Mouse (Mus musculus) hindbrain, embryonic 16.5 days (tissue): ENCODE measurements around the gene Mthfd1l. TPM values are rescaled to one million over a fixed set of nuclear protein-coding genes. Genes with fewer than 3 reads are reported as not detected.

ENCODE experiments used
- ATAC-seq: fragments of 200-750 bp; cut with Nextera tagmentation; 2 replicates; pipeline ENCODE4 v1.8.0; 2017; ENCODE audit warnings: moderate TSS enrichment, moderate library complexity
- H3K27ac ChIP-seq: fragments of 300-500 bp; sonication (generic); 2 replicates; pipeline ENCODE4 v1.5.1; 2014; ENCODE audit warnings: low read depth, mild to moderate bottlenecking, control low read depth, low read length, moderate library complexity
- H3K27me3 ChIP-seq: fragments of 300-500 bp; sonication (generic); replicated peaks from 2 replicates; pipeline ENCODE4 v1.6.1; 2014; ENCODE audit warnings: low read length; ENCODE audit not compliant: control insufficient read depth, insufficient read depth
- H3K36me3 ChIP-seq: fragments of 300-500 bp; sonication (generic); 2 replicates; pipeline ENCODE4 v1.6.1; 2014; ENCODE audit warnings: mild to moderate bottlenecking, low read length, moderate library complexity, mixed read lengths; ENCODE audit not compliant: control insufficient read depth, insufficient read depth
- H3K4me1 ChIP-seq: fragments of 300-500 bp; sonication (generic); 2 replicates; pipeline ENCODE4 v1.6.1; 2014; ENCODE audit warnings: low read depth, low read length; ENCODE audit not compliant: control insufficient read depth, insufficient read depth
- H3K4me2 ChIP-seq: fragments of 300-500 bp; sonication (generic); 2 replicates; pipeline ENCODE4 v1.6.1; 2014; ENCODE audit warnings: mild to moderate bottlenecking, low read length, control low read depth, moderate library complexity
- H3K4me3 ChIP-seq: fragments of 300-500 bp; sonication (generic); 2 replicates; pipeline ENCODE4 v1.5.1; 2014; ENCODE audit warnings: mild to moderate bottlenecking, low read length, control low read depth, moderate library complexity
- H3K9ac ChIP-seq: fragments of 300-500 bp; sonication (generic); 2 replicates; pipeline ENCODE4 v1.6.1; 2014; ENCODE audit warnings: low read depth, mild to moderate bottlenecking, control low read depth, low read length, moderate library complexity
- H3K9me3 ChIP-seq: fragments of 300-500 bp; sonication (generic); 2 replicates; pipeline ENCODE4 v1.6.1; 2014; ENCODE audit warnings: mild to moderate bottlenecking, low read length, moderate library complexity; ENCODE audit not compliant: control insufficient read depth
- WGBS: fragments of 180-500 bp; shearing (Covaris S2); extraction: QIAGEN DNeasy Blood & Tissue Kit; methylation state at CpG from one replicate; pipeline ENCODE4 v1.1.7; 2014; 5-methylcytosine and 5-hydroxymethylcytosine counted together
- polyA plus RNA-seq: library from polyadenylated mRNA; unstranded; fragments of >200 nt; fragmentation: Nextera tagmentation; extraction: Ambion mirVana; gene quantifications from 2 replicates; pipeline ENCODE4 v1.2.1, GENCODE M21; 2015

Gene Mthfd1l
- polyA plus RNA-seq, 1 experiment from 2014 or later = 7.2 TPM

DNA sequence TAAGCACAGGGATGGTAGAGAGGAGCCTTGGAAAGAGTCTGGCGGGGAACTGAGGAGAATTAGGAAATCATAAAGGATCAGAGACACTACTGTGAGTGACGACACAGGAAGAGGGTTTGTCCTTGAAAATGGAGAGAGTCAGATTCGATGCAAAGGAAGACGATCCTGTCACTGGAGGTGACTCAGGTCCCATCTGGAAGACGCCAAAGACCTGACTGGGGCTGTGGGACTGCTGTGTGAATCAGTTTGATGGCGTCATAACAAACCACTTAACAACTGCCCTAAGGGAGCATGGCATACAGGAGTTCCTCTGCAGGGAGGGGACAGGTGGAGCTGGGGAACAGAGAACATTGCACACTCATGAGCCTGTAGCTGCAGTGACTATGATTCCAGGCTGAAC, 30.6 kb upstream of the Mthfd1l start:
- Histone ChIP-seq H3K27ac (no peak overlapping the region), H3K36me3 (no peaks in the 10 kb centered on the region; the same call in 1 of the 2 replicates), H3K9me3 (no peaks in the 10 kb centered on the region), H3K4me3 (no peak overlapping the region), H3K4me2 (no peak overlapping the region), H3K27me3 (no peaks in the 10 kb centered on the region), H3K4me1 (no peaks in the 10 kb centered on the region), H3K9ac (no peak overlapping the region)
- 75% methylated on average over 6 of the region's 6 CpGs for WGBS
- ATAC-seq = no peak

DNA sequence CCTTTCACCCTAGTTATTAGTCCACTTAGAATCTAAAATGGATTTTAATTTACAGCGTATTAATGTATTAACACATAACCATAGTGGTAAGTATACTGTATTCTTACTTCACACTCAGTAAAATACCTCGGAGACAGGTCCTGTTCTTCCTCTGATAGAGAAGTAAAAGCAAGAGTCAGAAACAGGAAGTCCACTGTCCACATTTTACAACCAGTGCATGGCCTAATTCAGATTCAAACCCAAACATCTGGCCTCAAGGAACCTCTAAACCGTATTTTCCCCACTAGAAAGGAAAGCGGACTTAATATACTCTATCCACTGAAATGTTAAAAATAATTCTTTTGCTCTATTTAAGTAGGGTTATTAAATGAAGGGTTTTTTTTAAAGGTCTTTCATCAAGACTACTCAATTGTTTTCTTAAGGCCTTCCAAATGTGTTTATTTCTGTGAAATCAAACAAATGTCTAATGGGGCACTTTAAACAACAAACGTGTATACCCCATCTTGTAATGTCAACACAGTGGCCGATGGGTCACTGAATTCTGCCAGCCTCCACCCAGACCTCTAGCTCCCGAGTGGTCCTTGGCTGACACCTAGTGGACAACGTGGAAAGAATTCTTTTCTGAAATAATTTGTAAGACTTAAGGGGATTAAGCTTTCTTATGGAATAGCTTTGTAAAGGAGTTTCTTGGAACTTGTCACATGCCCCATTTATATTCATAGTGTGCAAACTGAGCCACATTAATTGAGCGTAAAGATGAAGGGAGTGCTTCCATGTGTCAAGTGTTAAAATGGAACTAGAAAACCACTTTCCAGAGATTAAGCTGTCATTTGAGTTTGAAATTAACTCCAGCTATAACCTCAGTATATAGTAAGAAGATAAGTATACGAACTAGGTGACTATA, 29.2 kb upstream of the Mthfd1l start:
- Histone ChIP-seq H3K4me1 (no peaks in the 10 kb centered on the region), H3K9me3 (no peaks in the 10 kb centered on the region), H3K36me3 (no peaks in the 10 kb centered on the region; the same call in 1 of the 2 replicates), H3K4me3 (no peak overlapping the region), H3K27me3 (no peaks in the 10 kb centered on the region), H3K9ac (no peak overlapping the region), H3K4me2 (no peak overlapping the region), H3K27ac (no peak overlapping the region)
- peak; percentile 78 for ATAC-seq
- 34% methylated on average over 10 of the region's 10 CpGs for WGBS

DNA sequence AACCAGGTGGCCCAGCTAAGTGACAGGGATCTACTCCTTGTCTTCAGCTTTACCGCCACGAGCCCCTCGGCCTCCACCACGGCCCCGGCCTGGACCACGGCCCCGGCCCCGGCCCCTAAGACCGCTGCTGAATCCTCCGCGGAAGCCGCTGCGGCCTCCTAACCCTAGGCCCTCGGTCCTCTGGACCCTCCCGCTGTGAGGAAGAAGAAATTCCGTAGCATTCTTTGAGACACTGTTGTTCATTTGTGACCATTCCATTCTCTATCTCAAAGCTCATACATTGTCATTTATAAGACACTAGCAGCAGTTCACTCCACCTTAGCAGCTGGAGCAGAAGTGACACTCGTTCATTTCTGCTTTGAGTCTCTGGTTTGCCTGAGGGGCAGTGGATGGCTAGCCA, 26.0 kb upstream of the Mthfd1l start:
- WGBS = 93% methylated on average over 17 of the region's 17 CpGs
- ATAC-seq = no peak

DNA sequence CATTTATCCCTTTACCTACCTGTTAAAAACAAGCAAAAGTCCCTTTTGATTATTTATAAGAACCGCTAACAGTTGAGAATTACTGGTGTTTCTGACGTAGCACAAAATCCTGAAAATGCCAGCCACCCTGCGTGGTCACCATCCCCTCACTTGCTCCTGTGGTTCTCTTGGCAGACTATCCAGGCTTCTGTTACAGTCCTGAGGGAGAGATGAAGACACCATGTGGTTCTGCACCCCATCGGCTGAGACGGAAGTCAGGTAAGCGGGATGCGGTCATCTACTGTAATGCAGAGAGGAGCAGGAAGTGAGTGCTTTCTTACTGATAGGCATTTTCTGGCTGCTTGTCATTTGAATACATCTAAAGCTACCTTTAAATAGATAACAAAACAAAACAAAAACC, 25.6 kb upstream of the Mthfd1l start:
- Histone ChIP-seq H3K4me3 (no peak overlapping the region), H3K9ac (no peak overlapping the region), H3K36me3 (no peaks in the 10 kb centered on the region), H3K27me3 (no peaks in the 10 kb centered on the region), H3K4me2 (no peak overlapping the region), H3K4me1 (no peaks in the 10 kb centered on the region), H3K27ac (no peak overlapping the region), H3K9me3 (no peaks in the 10 kb centered on the region)
- 94% methylated on average over 7 of the region's 7 CpGs for WGBS
- ATAC-seq = no peak

More for the DNA sequence above, 26.0 kb upstream of the Mthfd1l start:
- H3K9ac ChIP-seq = no peak overlapping the region
- H3K4me3 ChIP-seq = no peak overlapping the region
- no peaks in the 10 kb centered on the region for H3K4me1 ChIP-seq
- no peaks in the 10 kb centered on the region for H3K27me3 ChIP-seq
- no peak overlapping the region for H3K4me2 ChIP-seq
- no peak overlapping the region for H3K27ac ChIP-seq
- no peaks in the 10 kb centered on the region for H3K36me3 ChIP-seq
- no peaks in the 10 kb centered on the region for H3K9me3 ChIP-seq

DNA sequence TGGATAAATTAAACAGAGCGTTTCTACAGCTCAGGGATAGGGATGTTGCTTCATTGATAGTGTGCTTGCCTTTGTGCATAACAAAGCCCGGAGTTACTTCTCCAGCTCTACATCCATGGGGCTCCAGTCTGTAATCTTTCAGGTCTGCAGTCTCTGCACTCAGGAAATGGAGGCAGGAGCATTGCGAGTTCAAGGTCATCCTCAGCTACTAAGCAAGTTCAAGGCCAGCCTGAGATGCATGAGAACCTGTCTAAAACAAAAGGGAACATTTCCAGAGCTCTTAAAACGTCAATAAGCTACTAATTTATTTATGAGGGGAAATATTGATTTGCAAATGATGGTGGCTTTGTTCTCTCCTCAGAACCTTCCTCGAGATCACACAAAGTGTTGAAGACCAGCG, 23.6 kb upstream of the Mthfd1l start:
- Histone ChIP-seq H3K27me3 (no peaks in the 10 kb centered on the region), H3K27ac (no peak overlapping the region), H3K4me1 (no peaks in the 10 kb centered on the region), H3K4me3 (no peak overlapping the region), H3K9ac (no peak overlapping the region), H3K9me3 (no peaks in the 10 kb centered on the region), H3K36me3 (no peaks in the 10 kb centered on the region), H3K4me2 (no peak overlapping the region)
- no peak for ATAC-seq
- 90% methylated on average over 6 of the region's 6 CpGs for WGBS

DNA sequence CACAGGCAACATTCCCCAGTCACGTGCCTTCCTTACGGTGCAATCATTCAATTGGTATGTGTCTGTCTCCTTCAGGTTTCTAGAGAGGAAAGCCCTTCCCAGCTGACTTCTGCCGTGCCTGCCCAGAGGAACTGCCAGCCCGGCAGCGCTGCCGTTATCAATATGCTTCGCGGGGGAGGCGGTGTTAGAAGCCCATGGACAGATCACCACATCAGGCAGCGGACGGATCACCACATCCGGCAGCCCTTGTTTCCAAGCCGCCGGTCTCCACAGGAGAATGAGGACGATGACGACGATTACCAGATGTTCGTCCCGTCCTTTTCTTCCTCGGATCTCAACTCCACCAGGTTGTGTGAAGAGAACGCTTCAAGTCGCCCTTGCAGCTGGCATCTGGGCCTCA, 16.4 kb upstream of the Mthfd1l start:
- Histone ChIP-seq H3K36me3 (no peaks in the 10 kb centered on the region), H3K4me2 (no peak overlapping the region), H3K9ac (no peak overlapping the region), H3K4me1 (no peaks in the 10 kb centered on the region), H3K27ac (no peak overlapping the region), H3K4me3 (no peak overlapping the region), H3K27me3 (no peaks in the 10 kb centered on the region), H3K9me3 (no peaks in the 10 kb centered on the region)
- no peak for ATAC-seq
- WGBS = 94% methylated on average over 22 of the region's 22 CpGs

DNA sequence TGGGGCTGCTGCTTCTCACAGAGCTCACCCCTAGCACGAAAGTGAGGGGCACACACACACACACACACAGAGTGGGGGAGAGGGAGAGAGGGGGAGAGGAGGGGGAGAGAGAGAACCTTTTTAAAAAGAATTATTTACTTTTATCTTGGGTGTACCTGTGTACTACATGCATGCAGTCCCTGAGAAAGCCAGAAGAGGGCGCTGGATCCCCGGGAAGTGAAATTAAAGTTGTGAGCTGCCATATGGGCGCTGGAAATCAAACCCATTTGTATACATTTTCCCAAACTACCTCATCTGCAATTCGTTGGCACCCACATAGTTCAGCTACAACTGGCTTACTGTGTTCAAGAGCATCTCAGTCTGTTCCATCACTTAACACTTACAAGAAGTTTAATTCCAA, 14.3 kb upstream of the Mthfd1l start:
- no peak overlapping the region for H3K4me2 ChIP-seq
- H3K4me1 ChIP-seq = no peaks in the 10 kb centered on the region
- no peaks in the 10 kb centered on the region for H3K9me3 ChIP-seq
- 74% methylated on average over 5 of the region's 5 CpGs for whole genome bisulfite sequencing
- H3K27ac ChIP-seq = no peak overlapping the region
- no peaks in the 10 kb centered on the region for H3K36me3 ChIP-seq
- no peak for ATAC-seq
- no peak overlapping the region for H3K9ac ChIP-seq
- H3K27me3 ChIP-seq = no peaks in the 10 kb centered on the region
- no peak overlapping the region for H3K4me3 ChIP-seq

DNA sequence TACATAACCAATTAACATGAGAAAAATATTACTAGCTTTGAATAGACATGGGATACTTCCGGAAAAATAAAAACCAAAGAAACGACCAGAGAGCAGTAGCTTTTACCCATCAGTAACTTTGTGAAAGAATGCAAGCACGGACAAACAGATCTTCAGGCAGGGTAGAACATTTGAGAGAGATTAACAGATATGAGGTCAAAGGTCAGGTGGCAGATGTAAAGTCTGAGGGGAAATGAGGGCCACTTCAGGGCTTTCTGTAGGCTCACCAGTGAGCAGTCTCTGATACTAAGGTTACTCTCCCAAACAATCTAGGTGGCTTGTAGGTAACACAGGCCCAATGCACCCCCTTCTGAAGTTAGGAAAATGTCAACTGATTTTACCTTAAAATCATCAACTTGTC, 3.9 kb upstream of the Mthfd1l start:
- no peak for ATAC-seq
- no peak overlapping the region for H3K4me3 ChIP-seq
- no peak overlapping the region for H3K4me2 ChIP-seq
- peaks cover 3% of the 10 kb centered on the region; the same call in 1 of the 2 replicates for H3K4me1 ChIP-seq
- H3K36me3 ChIP-seq = no peaks in the 10 kb centered on the region
- whole genome bisulfite sequencing = 76% methylated on average over 3 of the region's 3 CpGs
- H3K9me3 ChIP-seq = no peaks in the 10 kb centered on the region
- H3K27ac ChIP-seq = no peak overlapping the region
- H3K27me3 ChIP-seq = no peaks in the 10 kb centered on the region
- no peak overlapping the region for H3K9ac ChIP-seq

DNA sequence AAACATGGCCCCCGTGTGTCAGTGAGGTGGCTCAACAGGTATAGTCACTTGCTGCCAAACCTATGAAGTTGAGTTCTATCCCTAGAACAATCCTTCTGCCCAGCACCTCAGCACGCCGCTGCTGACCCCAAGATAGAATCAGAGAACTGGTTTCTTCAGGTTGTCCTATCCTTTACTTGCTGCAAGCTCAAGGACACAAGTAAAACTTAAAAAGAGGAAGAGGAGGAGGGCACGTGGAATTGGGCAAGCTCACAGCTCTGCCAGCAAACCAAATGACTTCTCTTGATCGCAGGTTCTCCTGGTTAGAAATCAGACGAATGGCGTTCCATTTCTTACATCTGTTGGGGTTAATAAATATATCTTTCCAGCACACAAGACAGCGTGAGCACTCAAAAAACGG, 681 bp upstream of the Mthfd1l start:
- H3K4me2 ChIP-seq = peak overlapping the region; percentile 94
- peaks cover 3% of the 10 kb centered on the region; the same call in 1 of the 2 replicates for H3K4me1 ChIP-seq
- ATAC-seq = no peak
- H3K27ac ChIP-seq = no peak overlapping the region; the same call in 1 of the 2 replicates
- H3K4me3 ChIP-seq = no peak overlapping the region
- H3K9me3 ChIP-seq = no peaks in the 10 kb centered on the region
- no peaks in the 10 kb centered on the region for H3K27me3 ChIP-seq
- 89% methylated on average over 9 of the region's 9 CpGs for WGBS
- no peak overlapping the region for H3K9ac ChIP-seq
- no peaks in the 10 kb centered on the region for H3K36me3 ChIP-seq
